Mouse (Mus musculus) R1 (cell line): ENCODE results near the gene Zp3.

Experiments
- DNase-seq: peaks from one replicate; pipeline ENCODE4 v3.0.0-alpha.2; 2018; ENCODE audit warnings: low read depth, low spot score

Gene Zp3

GRCm38 (mm10) chr5:135962125-135962491, 17.8 kb upstream of the Zp3 start:
- no peak for DNase-seq

GRCm38 (mm10) chr5:135962492-135963279, 17.2 kb upstream of the Zp3 start:
- peak; percentile 100 for DNase-seq

GRCm38 (mm10) chr5:135963280-135963627, 16.6 kb upstream of the Zp3 start:
- DNase-seq = peak; percentile 65

GRCm38 (mm10) chr5:135965501-135965930, 14.4 kb upstream of the Zp3 start:
- DNase-seq = peak; percentile 77

GRCm38 (mm10) chr5:135966866-135967265, 13.0 kb upstream of the Zp3 start:
- DNase-seq = peak; percentile 72

- DNase-seq = peak; percentile 79
Observed at GRCm38 (mm10) chr5:135968781-135969180, 11.1 kb upstream of the Zp3 start.

- DNase-seq = no peak
Observed at GRCm38 (mm10) chr5:135970247-135970646, 9.7 kb upstream of the Zp3 start.

GRCm38 (mm10) chr5:135971876-135972275, 8.0 kb upstream of the Zp3 start:
- DNase-seq = peak; percentile 61

- no peak for DNase-seq
Observed at GRCm38 (mm10) chr5:135974365-135974764, 5.5 kb upstream of the Zp3 start, which contains the start of gene Ssc4d. Gene Ssc4d (minus strand): TSS chr5:135974531.

GRCm38 (mm10) chr5:135975893-135976668, 3.8 kb upstream of the Zp3 start:
- DNase-seq = peak; percentile 72

- peak; percentile 93 for DNase-seq
Observed at GRCm38 (mm10) chr5:135979381-135979780, 518 bp upstream of the Zp3 start.

- peak; percentile 66 for DNase-seq
Observed at GRCm38 (mm10) chr5:135982398-135982797, 2.5 kb downstream of the Zp3 start.

GRCm38 (mm10) chr5:135984546-135985044, 4.7 kb downstream of the Zp3 start:
- DNase-seq = peak; percentile 46

- DNase-seq = peak; percentile 77
Observed at GRCm38 (mm10) chr5:135987248-135987647, 7.3 kb downstream of the Zp3 start.

GRCm38 (mm10) chr5:135990601-135991000, 10.7 kb downstream of the Zp3 start:
- DNase-seq = no peak

- DNase-seq = no peak
Observed at GRCm38 (mm10) chr5:135993381-135993965, 13.6 kb downstream of the Zp3 start.

- no peak for DNase-seq
Observed at GRCm38 (mm10) chr5:135994335-135994724, 14.4 kb downstream of the Zp3 start.

- DNase-seq = peak; percentile 93
Observed at GRCm38 (mm10) chr5:135994725-135995687, 15.1 kb downstream of the Zp3 start, which contains the start of gene Dtx2. Gene Dtx2 (plus strand): TSS chr5:135994800.

- DNase-seq = no peak
Observed at GRCm38 (mm10) chr5:135996162-135996561, 16.3 kb downstream of the Zp3 start.

- no peak for DNase-seq
Observed at GRCm38 (mm10) chr5:136001222-136001621, 21.3 kb downstream of the Zp3 start.

GRCm38 (mm10) chr5:136002325-136002724, 22.4 kb downstream of the Zp3 start:
- peak; percentile 90 for DNase-seq
